Mouse (Mus musculus) heart, adult 2 months (tissue): ENCODE results near the gene Nhp2.

Experiments used
- CTCF ChIP-seq: fragments of 200-600 bp; IDR thresholded peaks from 2 replicates; pipeline ENCODE4 v1.8.1; 2022; ENCODE audit warnings: antibody characterized with exemption, mild to moderate bottlenecking, moderate library complexity
- POLR2A ChIP-seq: fragments of 200-500 bp; IDR thresholded peaks from 2 replicates; pipeline ENCODE4 v1.6.1; 2011; ENCODE audit warnings: mild to moderate bottlenecking, low read depth, low read length, control low read depth; ENCODE audit not compliant: insufficient read depth

GRCm38 (mm10) chr11:51645293-51645692 is 25.8 kb downstream of the Nhp2 start:
- TF ChIP-seq CTCF (no peak), POLR2A (no peak)
